Mouse (Mus musculus): ENCODE measurements around the gene Fdxacb1.

GRCm38 (mm10) chr9:50721061-50721460, 47.0 kb upstream of the Fdxacb1 start:
- TF ChIP-seq CTCF (IDR thresholded peaks at IDR 0.05; ENCODE audit: low read depth) (no peak), EP300 (IDR thresholded peaks at IDR 0.05; ENCODE audit: low read depth) (no peak)

Measured in liver, embryonic 14.5 days (tissue).